Mouse (Mus musculus) stomach, postnatal 0 days (tissue): ENCODE data around the gene Afg1l.

Source experiments
- CTCF ChIP-seq: IDR thresholded peaks from 2 replicates; pipeline ENCODE4 v1.5.1; 2016; ENCODE audit warnings: antibody characterized with exemption, low read depth, mild to moderate bottlenecking, moderate library complexity
- EP300 ChIP-seq: optimal IDR thresholded peaks from 2 replicates; pipeline ENCODE3; 2016; ENCODE audit warnings: antibody characterized with exemption

GRCm38 (mm10) chr10:42511184-42512135 is 33.1 kb upstream of the Afg1l start:
- no peak for TF ChIP-seq CTCF
- no peak for TF ChIP-seq EP300
